Mouse (Mus musculus) MEL (cell line): ENCODE measurements around the gene Gm13124.

Source experiments
- CHD1 ChIP-seq: IDR thresholded peaks from 2 replicates; pipeline ENCODE4 v1.6.1; 2012; ENCODE audit warnings: low read depth, mild to moderate bottlenecking, inconsistent platforms, low read length, improper control_type of control experiment
- CTCF ChIP-seq, 3 experiments: IDR thresholded peaks in 2 of 3; conservative IDR thresholded peaks in 1 of 3; 2 replicates each; pipeline ENCODE4 v1.5.1; 2011 to 2012; ENCODE audit warnings: low read length in 3 of 3, low read depth in 2 of 3, mild to moderate bottlenecking in 2 of 3, improper control_type of control experiment in 1 of 3, inconsistent platforms in 1 of 3, mixed read lengths in 1 of 3, moderate library complexity in 1 of 3; ENCODE audit not compliant: control insufficient read depth in 1 of 3, insufficient read depth in 1 of 3, poor library complexity in 1 of 3, severe bottlenecking in 1 of 3
- GABPA ChIP-seq: IDR thresholded peaks from 2 replicates; pipeline ENCODE4 v1.6.1; 2012; ENCODE audit warnings: low read depth, mild to moderate bottlenecking, inconsistent platforms, low read length, improper control_type of control experiment, moderate library complexity
- GATA1 ChIP-seq: IDR thresholded peaks from 2 replicates; pipeline ENCODE4 v1.6.1; 2011; ENCODE audit warnings: low read depth, low read length, improper control_type of control experiment
- HCFC1 ChIP-seq: IDR thresholded peaks from 2 replicates; pipeline ENCODE4 v1.6.1; 2012; ENCODE audit warnings: low read depth, mild to moderate bottlenecking, inconsistent platforms, low read length, improper control_type of control experiment, moderate library complexity
- MAX ChIP-seq: IDR thresholded peaks from 2 replicates; pipeline ENCODE4 v1.6.1; 2011; ENCODE audit warnings: low read length, improper control_type of control experiment
- MXI1 ChIP-seq: IDR thresholded peaks from 2 replicates; pipeline ENCODE4 v1.6.1; 2011; ENCODE audit warnings: mild to moderate bottlenecking, low read depth, low read length, improper control_type of control experiment
- MYC ChIP-seq: IDR thresholded peaks from 2 replicates; pipeline ENCODE4 v1.6.1; 2011; ENCODE audit warnings: low read depth, mild to moderate bottlenecking, low read length, improper control_type of control experiment, moderate library complexity
- NRF1 ChIP-seq: IDR thresholded peaks from 2 replicates; pipeline ENCODE4 v1.6.1; 2014; ENCODE audit warnings: low read depth, mild to moderate bottlenecking, inconsistent platforms, low read length, improper control_type of control experiment, moderate library complexity; ENCODE audit not compliant: poor library complexity, insufficient read depth, severe bottlenecking
- POLR2A ChIP-seq, 2 experiments: IDR thresholded peaks; 2 replicates each; pipeline ENCODE4 v1.6.1; 2011 to 2012; ENCODE audit warnings: low read length in 2 of 2, mild to moderate bottlenecking in 2 of 2, control low read depth in 1 of 2, improper control_type of control experiment in 1 of 2, low read depth in 1 of 2, moderate library complexity in 1 of 2; ENCODE audit not compliant: control insufficient read depth in 1 of 2, insufficient read depth in 1 of 2, poor library complexity in 1 of 2
- TAL1 ChIP-seq: IDR thresholded peaks from 2 replicates; pipeline ENCODE4 v1.6.1; 2012; ENCODE audit warnings: mild to moderate bottlenecking, inconsistent platforms, low read length, moderate library complexity, mixed read lengths
- TCF12 ChIP-seq: IDR thresholded peaks from 2 replicates; pipeline ENCODE4 v1.6.1; 2014; ENCODE audit warnings: low read depth, mild to moderate bottlenecking, inconsistent platforms, low read length, improper control_type of control experiment, moderate library complexity
- USF1 ChIP-seq: IDR thresholded peaks from 2 replicates; pipeline ENCODE4 v1.6.1; 2014; ENCODE audit warnings: low read depth, mild to moderate bottlenecking, inconsistent platforms, low read length, improper control_type of control experiment, moderate library complexity

DNA sequence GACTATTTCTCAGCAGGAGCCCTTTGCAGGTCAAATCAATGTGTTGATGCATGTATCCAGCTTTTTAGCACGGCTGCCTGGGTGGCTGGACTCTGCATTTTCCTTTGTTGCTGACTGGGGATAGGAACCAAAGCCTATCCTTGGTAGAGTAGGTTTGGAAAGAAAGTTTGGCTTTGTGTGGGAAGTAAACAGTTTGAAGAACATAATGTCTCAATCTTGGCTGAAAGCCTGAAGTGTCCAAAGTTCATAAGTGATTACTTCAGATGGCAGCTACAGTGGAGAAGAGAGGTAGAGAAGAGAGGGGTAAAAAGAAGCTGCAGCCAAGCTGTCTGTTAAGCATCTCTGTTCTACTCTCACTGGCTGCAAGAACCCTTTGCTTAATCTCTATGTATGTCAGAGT lies 49.7 kb upstream of the Gm13124 start:
- no peak for TF ChIP-seq MXI1
- TF ChIP-seq CTCF (IDR thresholded peaks at IDR 0.05 in 2 of 3, conservative IDR thresholded peaks at IDR 0.05 in 1 of 3; ENCODE audit: control insufficient read depth in 1 of 3, insufficient read depth in 1 of 3, low read depth in 2 of 3, low read length in 3 of 3, poor library complexity in 1 of 3, severe bottlenecking in 1 of 3) = no peak
- no peak for TF ChIP-seq POLR2A (IDR thresholded peaks at IDR 0.05; ENCODE audit: control insufficient read depth in 1 of 2, insufficient read depth in 1 of 2, low read depth in 1 of 2, low read length in 2 of 2, poor library complexity in 1 of 2)
- TF ChIP-seq HCFC1 = no peak
- no peak for TF ChIP-seq TCF12
- no peak for TF ChIP-seq GABPA
- no peak for TF ChIP-seq NRF1
- no peak for TF ChIP-seq CHD1
- no peak for TF ChIP-seq MAX
- no peak for TF ChIP-seq MYC
- TF ChIP-seq TAL1 = no peak
- no peak for TF ChIP-seq USF1
- TF ChIP-seq GATA1 = no peak
